Mouse (Mus musculus): ENCODE results near the gene Lmntd1.

The Lmntd1 gene

DNA sequence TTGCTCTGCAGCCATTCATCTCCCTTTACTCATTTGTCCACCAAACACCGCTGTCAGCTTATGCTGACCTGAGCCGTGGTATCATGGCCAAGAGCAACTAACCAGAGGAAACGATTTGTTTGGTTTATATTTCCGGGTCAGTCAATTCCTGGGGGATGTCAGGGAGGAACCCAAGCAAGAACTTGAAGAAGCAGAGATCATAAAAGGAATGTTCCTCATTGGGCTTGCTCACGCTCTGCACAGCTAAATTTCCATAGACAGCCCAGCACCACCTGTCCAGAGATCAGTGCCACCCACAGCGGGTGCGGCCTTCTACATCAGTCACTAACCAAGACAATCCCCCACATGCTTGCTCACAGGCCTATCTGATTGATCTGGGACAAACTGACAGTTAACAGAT is at the start of gene Lmntd1:
TSS of gene Lmntd1 (minus strand) at position 101 of the 400 bp plus-strand sequence.
- in situ Hi-C loops (cut with MboI; ENCODE audit: unreplicated experiment in 2 of 2): no loop called here

- in situ Hi-C loops (cut with MboI; ENCODE audit: unreplicated experiment in 2 of 2): no loop called here
Observed at GRCm38 (mm10) chr6:145660943-145661342, 46.8 kb upstream of the Lmntd1 start.

DNA sequence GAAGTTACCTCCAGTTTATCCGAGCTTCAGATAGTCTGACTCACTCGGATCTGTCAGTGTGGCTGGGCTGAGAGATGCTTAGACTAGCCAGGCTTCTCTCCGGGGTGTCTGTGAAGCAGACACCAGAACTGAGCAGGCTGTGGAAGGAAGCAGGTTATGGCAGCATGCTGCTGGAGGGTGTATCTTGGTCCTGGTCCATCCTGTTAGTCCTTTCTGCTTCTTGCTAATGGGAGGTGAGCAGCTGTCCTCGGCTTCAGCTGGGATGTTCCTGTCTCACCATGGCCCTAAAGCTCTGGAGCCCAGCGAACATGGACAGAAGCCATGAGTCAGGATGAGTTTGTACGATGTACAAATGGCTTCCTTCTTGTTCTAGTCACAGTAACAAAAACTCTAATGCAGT is 45.0 kb upstream of the Lmntd1 start:
- in situ Hi-C loops (cut with MboI; ENCODE audit: unreplicated experiment in 2 of 2): no loop called here

DNA sequence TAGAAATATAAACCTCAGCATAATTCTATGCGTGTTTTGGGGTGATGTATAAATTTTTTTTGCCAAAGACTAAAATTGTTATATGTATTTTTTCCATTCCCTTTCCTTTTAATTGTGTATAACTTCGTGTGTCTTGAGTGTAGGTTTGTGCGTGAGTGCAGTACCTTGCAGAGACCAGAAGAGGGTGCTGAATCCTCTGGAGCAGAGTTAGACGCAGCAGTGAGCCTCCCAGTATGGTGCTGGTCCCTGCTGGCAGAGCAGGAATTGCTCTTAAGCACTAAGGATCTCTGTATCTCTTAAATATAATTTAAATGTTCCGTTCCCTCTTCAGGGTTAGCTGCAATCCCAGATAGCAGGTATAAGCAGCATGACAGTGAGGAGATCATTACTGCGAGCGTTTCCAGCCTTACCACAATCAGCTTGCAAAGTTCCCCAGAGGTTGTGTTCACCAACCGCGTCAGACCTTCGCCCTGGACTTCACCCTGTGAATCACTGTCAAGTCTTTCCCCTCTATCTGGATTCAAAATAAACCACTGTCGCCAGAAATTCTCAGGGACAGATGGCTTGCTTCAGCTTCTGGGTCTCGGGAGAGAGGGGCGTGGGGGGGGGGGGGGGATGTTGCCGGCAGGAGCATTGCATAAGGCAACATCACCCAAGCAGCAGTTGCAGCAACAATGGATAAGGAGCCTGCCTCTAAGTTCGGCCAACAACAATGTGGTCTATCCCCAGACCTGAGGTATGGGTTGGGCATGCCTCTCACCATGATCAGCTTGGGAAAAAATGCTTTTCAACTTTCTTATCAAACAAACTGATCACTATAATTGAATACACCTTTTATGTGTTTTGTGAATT is 42.8 kb upstream of the Lmntd1 start:
- in situ Hi-C loops (cut with MboI; ENCODE audit: unreplicated experiment in 2 of 2): no loop called here

DNA sequence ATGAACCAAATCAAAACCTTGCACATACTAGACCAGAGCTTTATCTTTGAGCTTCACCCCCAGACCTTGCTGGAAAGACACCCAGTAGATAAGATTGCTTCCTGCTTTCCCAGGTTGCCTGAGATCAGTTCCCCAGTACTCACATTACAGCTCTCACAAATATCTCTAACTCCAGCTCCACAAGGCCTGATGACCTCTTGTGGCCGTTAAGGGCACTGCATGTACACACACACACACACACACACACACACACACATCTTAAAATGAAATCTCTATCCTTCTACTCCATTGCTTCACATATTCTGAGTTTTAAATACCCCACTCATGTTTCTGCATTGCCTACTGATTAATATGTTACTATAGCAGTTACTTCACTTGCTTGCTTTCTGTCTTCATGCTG is 41.6 kb upstream of the Lmntd1 start:
- in situ Hi-C loops (cut with MboI; ENCODE audit: unreplicated experiment in 2 of 2): no loop called here

GRCm38 (mm10) chr6:145654062-145654836 is 40.1 kb upstream of the Lmntd1 start:
- in situ Hi-C loops (cut with MboI; ENCODE audit: unreplicated experiment in 2 of 2): no loop called here

GRCm38 (mm10) chr6:145653626-145654025 is 39.5 kb upstream of the Lmntd1 start:
- in situ Hi-C loops (cut with MboI; ENCODE audit: unreplicated experiment in 2 of 2): no loop called here

- in situ Hi-C loops (cut with MboI; ENCODE audit: unreplicated experiment in 2 of 2): no loop called here
Observed at GRCm38 (mm10) chr6:145652986-145653385, 38.9 kb upstream of the Lmntd1 start.

- in situ Hi-C loops (cut with MboI; ENCODE audit: unreplicated experiment in 2 of 2): no loop called here
Observed at GRCm38 (mm10) chr6:145651976-145652375, 37.9 kb upstream of the Lmntd1 start.

- in situ Hi-C loops (cut with MboI; ENCODE audit: unreplicated experiment in 2 of 2): no loop called here
Observed at GRCm38 (mm10) chr6:145640971-145641506, 26.9 kb upstream of the Lmntd1 start.

DNA sequence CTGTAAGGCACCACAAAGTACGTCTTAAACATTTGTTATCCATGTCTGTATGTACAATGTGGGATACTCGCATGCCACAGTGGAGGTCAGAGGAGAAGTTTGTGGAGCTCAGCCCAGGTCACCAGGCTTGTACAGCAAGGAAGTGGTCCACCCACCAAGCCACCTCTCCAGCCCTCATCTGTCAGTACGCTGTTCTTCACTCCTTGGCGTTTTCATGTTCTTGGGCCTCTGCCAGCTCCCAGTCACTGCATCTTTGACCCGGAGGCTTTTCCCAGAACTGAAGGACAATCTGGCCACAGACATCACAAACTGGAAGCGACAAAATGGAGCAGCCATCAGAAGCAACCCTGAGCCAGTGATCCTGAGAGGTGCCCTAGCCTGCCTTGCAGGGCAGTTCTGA is 24.1 kb upstream of the Lmntd1 start:
- in situ Hi-C loops (cut with MboI; ENCODE audit: unreplicated experiment in 2 of 2): no loop called here

- in situ Hi-C loops (cut with MboI; ENCODE audit: unreplicated experiment in 2 of 2): no loop called here
Observed at GRCm38 (mm10) chr6:145636682-145637081, 22.6 kb upstream of the Lmntd1 start.

GRCm38 (mm10) chr6:145634454-145634853 is 20.3 kb upstream of the Lmntd1 start:
- in situ Hi-C loops (cut with MboI; ENCODE audit: unreplicated experiment in 2 of 2): no loop called here

DNA sequence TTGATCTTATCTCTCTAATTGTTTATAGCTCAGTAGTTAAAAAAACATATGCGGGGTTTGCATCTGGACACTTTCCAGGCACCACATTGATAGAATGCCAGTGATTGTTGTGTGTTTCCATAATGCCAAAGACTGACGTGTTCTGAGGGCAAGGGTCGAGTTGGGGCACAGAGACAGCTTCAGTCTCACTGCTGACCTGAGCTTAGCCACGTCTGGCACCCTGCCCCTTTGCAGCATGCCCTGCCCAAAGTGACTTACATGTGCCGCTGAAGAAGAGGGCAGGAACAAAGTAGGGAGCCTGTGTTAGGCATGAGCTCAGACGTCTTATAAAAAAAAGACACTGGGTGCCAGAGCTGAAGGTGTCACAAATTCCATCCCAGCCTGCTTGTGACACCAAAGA is 16.1 kb upstream of the Lmntd1 start:
- in situ Hi-C loops (cut with MboI; ENCODE audit: unreplicated experiment in 2 of 2): no loop called here

GRCm38 (mm10) chr6:145623141-145623540 is 9.0 kb upstream of the Lmntd1 start:
- in situ Hi-C loops (cut with MboI; ENCODE audit: unreplicated experiment in 2 of 2): no loop called here

- in situ Hi-C loops (cut with MboI; ENCODE audit: unreplicated experiment in 2 of 2): no loop called here
Observed at GRCm38 (mm10) chr6:145616402-145617229, 2.5 kb upstream of the Lmntd1 start.

DNA sequence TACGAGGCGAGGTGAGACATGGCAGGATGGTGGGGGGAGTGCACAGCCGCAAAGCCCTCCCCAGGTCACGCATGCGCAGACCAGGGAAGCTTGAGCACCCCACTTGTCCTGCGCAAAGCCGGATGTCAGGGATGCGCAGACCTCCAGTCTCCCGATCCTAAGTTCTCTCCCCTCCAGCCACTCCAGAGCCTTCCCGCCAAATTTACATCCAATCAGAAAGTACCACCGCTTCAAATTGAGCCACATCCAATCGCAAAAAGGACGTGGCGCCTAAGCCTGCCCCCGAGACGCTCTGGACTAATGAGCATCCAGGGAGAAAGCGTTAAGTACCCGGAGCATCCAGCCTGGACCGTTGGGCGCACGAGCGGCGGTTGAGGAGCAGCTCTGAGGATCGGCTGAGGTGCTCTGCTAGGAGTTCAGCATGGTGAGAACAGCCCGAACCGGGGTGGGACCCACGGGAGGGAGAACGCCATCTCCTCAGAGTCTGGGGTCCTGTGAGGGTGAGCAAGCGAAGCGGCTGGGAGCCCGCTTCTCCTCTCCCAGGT is 1.6 kb upstream of the Lmntd1 start, which contains the start of gene Tuba3b:
TSS of gene Tuba3b (plus strand) at position 92 of the 545 bp plus-strand sequence.
- in situ Hi-C loops (cut with MboI; ENCODE audit: unreplicated experiment in 2 of 2): no loop called here

GRCm38 (mm10) chr6:145612611-145613010 is 1.5 kb downstream of the Lmntd1 start:
- in situ Hi-C loops (cut with MboI; ENCODE audit: unreplicated experiment in 2 of 2): no loop called here

DNA sequence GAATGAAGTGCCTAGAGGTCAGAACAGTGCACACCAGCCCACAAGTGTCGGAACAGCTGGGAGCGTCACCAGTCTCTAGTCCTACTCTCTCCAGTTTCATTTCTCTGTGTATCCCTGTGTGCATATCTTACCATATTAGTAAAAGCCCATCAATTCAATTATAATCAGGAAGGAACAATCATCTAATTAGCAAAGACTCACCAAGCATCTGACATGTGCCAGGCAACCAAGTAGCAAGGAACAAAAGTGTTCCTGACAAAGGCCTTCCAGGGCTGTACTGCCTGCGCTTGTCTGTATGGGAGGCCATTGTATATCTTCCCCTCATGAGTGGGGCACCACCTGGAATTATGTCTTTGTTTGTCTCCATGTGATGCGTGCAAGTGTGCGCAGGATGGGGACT is 3.2 kb downstream of the Lmntd1 start:
- in situ Hi-C loops (cut with MboI; ENCODE audit: unreplicated experiment in 2 of 2): no loop called here

- in situ Hi-C loops (cut with MboI; ENCODE audit: unreplicated experiment in 2 of 2): no loop called here
Observed at GRCm38 (mm10) chr6:145608693-145609092, 5.4 kb downstream of the Lmntd1 start.

Data from v-Abl transformed pro-B cells (cell line).